Mouse (Mus musculus) brain, embryonic 18.5 days (tissue): ENCODE data around the gene Aspdh.

Experiments
- DNase-seq: peaks from one replicate; pipeline ENCODE4 v3.0.0-alpha.2; 2012; ENCODE audit warnings: low read depth, low spot score

The Aspdh gene

GRCm38 (mm10) chr7:44446070-44446855 lies 18.9 kb upstream of the Aspdh start:
- DNase-seq: no peak

- no peak for DNase-seq
These were observed 11.9 kb upstream of the Aspdh start for GRCm38 (mm10) chr7:44453256-44453655.

- DNase-seq: no peak
These were observed 8.9 kb upstream of the Aspdh start for GRCm38 (mm10) chr7:44456302-44456701.

- DNase-seq: no peak
These were observed 5.1 kb upstream of the Aspdh start for GRCm38 (mm10) chr7:44460067-44460466.

- DNase-seq: no peak
These were observed 4.3 kb upstream of the Aspdh start for GRCm38 (mm10) chr7:44460767-44461502.

GRCm38 (mm10) chr7:44461503-44462217 lies 3.5 kb upstream of the Aspdh start:
- no peak for DNase-seq

- DNase-seq: no peak
These were observed 2.8 kb upstream of the Aspdh start for GRCm38 (mm10) chr7:44462218-44463055.

- DNase-seq: no peak
These were observed 2.1 kb upstream of the Aspdh start for GRCm38 (mm10) chr7:44463056-44463425.

- no peak for DNase-seq
These were observed 1.5 kb upstream of the Aspdh start for GRCm38 (mm10) chr7:44463556-44464225.

GRCm38 (mm10) chr7:44464511-44464910 lies 680 bp upstream of the Aspdh start:
- no peak for DNase-seq

- DNase-seq: no peak
These were observed 1.1 kb downstream of the Aspdh start for GRCm38 (mm10) chr7:44466006-44466887.

- no peak for DNase-seq
These were observed 1.7 kb downstream of the Aspdh start for GRCm38 (mm10) chr7:44466888-44467311.

GRCm38 (mm10) chr7:44467811-44468411 lies 2.7 kb downstream of the Aspdh start, which contains the start of gene Josd2:
Josd2 (plus strand) TSS chr7:44467980.
- peak; percentile 97 for DNase-seq

- no peak for DNase-seq
These were observed 3.6 kb downstream of the Aspdh start for GRCm38 (mm10) chr7:44468644-44469285.

- DNase-seq: no peak
These were observed 4.8 kb downstream of the Aspdh start for GRCm38 (mm10) chr7:44469677-44470675.

- no peak for DNase-seq
These were observed 5.8 kb downstream of the Aspdh start for GRCm38 (mm10) chr7:44470696-44471612.
